Mouse (Mus musculus) gastrocnemius, adult 8-10 months (tissue): Measurements from ENCODE around the gene Grn. TPM values are rescaled to one million over a fixed set of nuclear protein-coding genes. Genes with fewer than 3 reads are reported as not detected.

Experiments
- DNase-seq, 2 experiments: peaks; one replicate each; pipeline ENCODE4 v3.0.0; 2022; ENCODE audit warnings: low spot score in 2 of 2
- total RNA-seq, 4 experiments: library from RNA; stranded (reverse); gene quantifications; 2 replicates each; pipeline ENCODE4 v1.2.4; 2022

Gene Grn
- total RNA-seq, 4 experiments from 2014 or later = 12.2 to 21.8 (median 17.0) TPM

DNA sequence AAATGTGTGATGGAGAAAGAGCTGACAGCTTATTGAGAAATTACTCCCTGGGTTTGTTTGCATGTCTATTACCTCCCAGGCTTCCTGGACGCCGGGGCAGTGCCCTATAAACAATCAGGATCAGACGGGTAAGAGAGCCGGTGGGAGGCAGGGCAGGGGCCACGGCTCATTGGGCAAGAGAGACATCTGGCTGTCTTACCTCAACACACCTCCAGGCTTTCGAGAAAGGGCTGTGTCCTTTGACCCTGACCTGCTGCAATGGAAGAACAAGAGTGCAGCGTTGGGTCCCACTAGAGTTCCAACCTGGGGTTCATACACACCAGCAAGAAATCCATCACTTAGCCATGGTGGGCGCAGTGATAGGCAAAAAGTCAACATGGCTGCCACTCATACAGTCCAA, 8.6 kb upstream of the Grn start:
- DNase-seq = no peak

DNA sequence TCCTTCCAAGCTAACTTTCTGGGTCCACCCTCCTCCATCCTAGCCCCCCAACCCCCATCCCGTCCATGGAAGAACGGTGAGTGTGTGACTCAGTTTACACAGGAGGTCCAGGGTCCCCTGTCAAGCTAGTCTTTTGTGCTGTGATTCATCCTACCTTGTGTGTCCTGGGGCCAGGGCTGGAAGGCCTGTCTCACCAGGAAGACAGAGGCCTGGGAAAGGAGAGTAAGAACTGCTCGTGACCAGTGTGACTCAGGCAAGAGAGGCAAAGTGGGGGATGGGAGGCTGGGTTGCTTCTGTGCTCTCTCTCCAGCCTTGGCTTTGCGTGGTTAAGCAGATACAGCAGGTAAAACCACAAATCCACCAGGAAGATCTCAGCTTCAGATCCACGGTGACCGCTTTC, 5.4 kb upstream of the Grn start:
- no peak for DNase-seq

DNA sequence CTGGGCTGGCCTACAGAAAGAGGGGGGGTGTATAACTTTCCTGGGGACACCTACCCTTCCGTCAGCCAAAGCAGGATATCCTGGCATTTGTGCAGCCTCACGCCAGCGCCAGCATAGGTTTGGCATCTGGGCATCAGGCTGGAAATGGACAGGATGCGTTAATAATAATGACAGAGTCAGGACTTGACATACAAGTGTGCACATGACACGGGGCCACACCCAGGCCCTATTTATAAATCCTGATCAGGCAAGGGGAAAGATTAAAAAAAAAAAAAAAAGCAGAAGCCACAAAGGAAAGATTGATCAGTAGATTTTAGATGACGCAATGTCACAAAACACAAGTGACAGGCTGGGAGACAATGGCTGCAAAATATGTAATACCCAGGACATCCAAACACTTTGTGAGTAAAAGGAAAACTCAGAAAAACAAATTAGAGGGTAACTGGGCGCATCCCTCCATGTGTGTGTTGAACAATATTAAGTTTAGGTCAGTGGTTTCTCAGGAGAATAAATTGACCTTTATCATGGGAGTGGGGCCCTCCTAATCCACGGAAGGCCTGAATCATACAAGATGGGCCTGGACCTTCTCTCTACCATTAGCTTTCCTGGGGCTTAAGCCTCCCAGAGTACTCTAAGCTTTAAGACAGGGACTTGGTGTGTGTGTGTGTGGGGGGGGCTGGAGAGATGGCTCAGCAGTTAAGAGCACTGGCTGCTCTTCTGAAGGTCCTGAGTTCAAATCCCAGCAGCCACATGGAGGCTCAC, 4.4 kb upstream of the Grn start:
- DNase-seq = no peak

DNA sequence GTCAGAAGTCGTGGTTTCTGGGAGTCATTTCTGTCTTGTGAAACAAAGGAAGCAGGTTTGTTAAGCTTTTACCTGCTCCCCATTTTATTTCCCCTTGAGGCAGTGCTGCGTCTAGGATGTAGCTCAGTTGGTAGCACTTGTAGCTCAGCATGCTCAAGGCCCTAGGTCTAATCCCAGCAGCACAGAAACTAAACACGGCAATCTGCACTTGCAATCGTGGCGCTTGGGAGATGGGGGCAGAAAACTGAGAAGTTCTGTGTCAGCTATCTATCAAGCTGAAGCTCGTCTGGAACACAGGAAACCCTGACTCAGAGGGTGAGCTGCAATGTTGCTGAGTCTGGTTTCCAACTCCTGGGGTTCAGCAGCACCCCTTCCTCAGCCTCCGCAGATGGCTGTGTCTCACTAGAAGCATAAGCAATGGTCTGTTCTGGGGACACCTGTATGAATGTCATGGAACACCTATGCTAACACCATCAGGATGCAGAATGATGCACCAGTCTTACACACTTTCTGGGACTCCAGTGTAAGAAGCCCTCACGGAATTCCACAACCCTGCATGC, 1.1 kb upstream of the Grn start:
- no peak for DNase-seq

DNA sequence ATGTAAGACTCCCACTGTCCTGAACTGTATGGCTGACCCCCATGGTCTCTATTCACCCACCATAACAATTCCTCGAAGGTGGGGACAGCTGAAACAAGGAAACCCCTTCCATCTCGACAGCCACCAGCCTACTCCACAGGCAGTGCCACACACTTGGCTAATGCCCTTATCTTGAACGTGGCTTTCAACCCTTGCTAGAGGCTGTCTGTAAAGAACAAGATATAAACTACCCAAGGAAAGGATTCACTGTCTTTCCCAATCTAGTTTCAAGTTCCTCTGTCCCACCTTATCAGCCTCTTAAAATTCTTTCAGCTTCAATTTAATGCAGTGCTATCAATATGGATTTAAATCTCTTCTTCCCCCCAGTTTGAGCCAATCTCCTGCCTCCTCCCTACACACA, 564 bp upstream of the Grn start:
- no peak for DNase-seq

DNA sequence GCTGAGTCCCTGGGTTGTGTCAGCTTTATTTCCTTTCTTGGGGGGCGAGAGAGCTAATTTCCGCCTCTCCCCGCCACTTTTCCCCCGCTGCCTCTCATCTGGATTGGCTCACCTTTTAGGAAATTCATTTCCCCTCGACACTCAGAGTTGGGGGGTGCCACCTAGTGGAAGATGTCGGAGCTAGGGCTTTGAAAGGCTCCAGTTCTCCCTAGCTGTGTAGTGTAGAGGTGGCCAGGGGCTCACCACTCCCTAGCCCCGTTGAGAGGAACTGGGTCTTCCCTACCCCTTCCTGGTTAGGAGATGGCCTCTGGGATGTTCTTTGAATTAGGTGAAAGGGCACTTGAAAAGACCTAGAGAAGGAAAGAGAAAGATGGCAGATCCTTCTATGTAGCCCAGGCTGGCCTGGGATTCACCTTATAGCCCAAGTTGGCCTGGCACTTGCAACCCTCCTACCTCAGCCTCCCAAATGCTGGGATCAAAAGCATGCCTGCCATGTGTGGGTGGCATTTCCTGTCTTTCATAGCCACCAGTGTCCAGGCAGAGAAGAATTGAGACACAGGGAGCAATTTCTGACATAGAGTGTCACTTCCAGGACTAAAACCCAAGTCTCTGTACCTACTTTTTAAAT, 1.0 kb downstream of the Grn start:
- DNase-seq = peak; percentile 64 to 76

DNA sequence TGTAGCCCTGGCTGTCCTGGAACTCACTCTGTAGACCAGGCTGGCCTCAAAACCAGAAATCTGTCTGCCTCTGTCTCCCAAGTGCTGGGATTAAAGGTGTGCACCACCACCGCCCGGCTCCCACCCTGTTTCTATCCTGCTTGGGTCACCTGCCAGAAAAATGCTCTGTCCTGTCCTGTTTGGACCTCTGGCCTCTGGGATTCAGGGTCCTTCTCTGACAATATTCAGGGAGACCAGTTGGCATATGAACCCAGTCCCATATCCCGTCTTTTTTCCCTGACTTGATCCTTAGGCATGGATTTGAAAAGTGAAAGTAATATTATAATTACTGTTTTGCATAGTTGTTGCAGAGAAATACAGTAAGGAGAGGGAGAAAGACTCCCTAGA, 1.6 kb downstream of the Grn start:
- DNase-seq = no peak

DNA sequence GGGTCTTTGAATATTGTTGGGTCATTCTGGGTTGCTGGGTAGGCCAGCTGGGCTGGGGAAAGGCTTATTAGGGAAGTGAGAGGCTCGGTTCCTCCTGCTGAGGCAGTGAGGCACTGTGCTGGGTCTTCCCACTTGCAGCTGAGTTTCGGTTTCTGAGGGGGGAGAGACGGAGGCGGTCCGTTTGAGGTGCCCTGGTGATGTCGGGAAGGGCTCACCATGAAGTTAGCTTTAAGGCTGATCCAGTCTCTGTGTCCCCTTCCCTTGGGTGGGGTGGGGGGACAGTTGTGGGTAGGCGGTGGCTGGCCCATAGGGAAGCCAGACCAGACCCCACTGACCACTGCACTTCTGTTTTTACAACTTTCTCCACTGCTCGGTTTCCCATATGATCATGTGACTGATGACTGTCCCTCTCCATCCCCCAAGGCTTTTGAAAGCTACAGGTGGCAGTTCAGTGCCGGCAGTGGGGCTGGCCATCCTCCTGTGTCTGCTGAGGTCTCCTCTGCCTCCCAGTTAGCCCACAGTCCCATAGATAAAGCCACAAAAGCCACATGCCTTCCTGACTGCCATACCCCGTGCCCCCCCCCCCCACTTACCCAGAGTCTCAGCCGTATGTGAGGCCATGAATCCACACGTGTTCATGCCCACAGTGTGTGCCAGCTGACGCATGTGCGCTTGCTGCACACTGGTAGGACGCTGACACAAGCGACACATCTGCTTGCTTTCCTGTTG, 2.2 kb downstream of the Grn start:
- no peak for DNase-seq

DNA sequence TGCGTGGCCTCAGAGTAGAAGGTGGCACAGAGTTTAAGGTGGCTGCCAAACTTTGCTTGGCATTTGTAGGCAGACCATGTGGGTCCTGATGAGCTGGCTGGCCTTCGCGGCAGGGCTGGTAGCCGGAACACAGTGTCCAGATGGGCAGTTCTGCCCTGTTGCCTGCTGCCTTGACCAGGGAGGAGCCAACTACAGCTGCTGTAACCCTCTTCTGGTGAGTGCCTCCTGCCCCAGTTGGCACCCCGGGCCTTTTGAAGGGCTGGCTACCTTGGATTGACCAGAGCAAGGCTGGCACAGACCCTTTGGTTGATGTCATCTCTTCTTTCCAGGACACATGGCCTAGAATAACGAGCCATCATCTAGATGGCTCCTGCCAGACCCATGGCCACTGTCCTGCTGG, 2.8 kb downstream of the Grn start:
- DNase-seq = peak; percentile 81 to 87

DNA sequence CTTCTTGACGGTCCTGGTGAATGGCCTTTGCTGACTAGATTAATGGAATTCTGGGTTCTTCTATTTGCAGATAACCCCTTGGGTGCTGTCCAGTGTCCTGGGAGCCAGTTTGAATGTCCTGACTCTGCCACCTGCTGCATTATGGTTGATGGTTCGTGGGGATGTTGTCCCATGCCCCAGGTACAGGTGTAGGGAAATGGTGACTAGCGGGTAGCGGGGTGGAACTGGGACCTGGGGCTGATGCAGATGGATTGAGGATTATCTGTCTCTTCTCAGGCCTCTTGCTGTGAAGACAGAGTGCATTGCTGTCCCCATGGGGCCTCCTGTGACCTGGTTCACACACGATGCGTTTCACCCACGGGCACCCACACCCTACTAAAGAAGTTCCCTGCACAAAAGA, 3.8 kb downstream of the Grn start:
- no peak for DNase-seq

DNA sequence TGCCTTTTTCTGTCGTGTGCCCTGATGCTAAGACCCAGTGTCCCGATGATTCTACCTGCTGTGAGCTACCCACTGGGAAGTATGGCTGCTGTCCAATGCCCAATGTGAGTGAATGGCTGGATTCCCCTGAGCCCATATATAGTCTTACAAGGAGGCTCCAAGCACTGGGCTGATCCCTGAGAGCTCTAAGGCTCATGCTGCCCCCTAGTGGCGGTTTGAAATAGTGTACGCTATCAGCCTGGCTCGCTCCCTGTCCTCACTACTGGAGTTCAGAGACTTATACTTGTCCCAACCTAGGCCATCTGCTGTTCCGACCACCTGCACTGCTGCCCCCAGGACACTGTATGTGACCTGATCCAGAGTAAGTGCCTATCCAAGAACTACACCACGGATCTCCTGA, 4.3 kb downstream of the Grn start:
- peak; percentile 76 for DNase-seq

DNA sequence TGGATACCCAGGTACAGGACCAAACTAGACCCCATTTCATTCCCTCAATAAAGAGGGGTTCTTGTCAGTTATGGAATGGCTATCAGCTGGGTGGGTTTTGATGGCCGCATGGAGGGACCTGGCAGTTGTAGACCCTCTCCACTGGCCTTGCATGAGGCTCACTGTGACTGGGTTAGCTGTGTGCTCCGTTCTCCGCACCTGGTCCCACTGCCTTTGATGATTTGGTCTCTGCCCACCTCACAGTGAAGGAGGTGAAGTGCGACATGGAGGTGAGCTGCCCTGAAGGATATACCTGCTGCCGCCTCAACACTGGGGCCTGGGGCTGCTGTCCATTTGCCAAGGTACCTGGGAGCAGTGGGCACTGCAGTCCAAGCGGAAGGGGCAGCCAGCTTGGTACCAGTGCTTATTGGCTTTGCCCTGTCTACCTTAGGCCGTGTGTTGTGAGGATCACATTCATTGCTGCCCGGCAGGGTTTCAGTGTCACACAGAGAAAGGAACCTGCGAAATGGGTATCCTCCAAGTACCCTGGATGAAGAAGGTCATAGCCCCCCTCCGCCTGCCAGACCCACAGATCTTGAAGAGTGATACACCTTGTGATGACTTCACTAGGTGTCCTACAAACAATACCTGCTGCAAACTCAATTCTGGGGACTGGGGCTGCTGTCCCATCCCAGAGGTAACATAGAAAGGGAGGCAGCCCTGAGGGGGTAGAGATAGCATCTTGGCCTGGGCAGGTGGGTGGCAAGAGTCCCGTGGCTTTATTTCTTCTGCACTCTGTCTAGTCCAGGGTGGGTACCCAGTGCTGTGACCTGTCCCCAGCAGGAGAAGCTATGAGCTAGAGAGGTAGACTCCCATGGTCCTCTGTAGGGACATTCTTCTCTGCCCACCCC, 4.9 kb downstream of the Grn start:
- DNase-seq = no peak

DNA sequence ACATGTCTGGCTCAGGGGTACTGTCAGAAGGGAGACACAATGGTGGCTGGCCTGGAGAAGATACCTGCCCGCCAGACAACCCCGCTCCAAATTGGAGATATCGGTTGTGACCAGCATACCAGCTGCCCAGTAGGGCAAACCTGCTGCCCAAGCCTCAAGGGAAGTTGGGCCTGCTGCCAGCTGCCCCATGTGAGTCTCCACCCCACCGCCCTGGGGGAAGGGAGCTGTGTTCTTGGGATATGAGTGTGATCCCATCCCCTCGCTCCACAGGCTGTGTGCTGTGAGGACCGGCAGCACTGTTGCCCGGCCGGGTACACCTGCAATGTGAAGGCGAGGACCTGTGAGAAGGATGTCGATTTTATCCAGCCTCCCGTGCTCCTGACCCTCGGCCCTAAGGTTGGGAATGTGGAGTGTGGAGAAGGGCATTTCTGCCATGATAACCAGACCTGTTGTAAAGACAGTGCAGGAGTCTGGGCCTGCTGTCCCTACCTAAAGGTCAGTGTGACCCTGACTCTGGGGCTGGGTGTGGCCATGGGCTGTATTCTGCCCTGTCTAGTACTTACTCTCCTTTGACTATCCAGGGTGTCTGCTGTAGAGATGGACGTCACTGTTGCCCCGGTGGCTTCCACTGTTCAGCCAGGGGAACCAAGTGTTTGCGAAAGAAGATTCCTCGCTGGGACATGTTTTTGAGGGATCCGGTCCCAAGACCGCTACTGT, 5.8 kb downstream of the Grn start:
- no peak for DNase-seq

DNA sequence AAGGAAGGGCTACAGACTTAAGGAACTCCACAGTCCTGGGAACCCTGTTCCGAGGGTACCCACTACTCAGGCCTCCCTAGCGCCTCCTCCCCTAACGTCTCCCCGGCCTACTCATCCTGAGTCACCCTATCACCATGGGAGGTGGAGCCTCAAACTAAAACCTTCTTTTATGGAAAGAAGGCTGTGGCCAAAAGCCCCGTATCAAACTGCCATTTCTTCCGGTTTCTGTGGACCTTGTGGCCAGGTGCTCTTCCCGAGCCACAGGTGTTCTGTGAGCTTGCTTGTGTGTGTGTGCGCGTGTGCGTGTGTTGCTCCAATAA, 6.3 kb downstream of the Grn start:
- no peak for DNase-seq

DNA sequence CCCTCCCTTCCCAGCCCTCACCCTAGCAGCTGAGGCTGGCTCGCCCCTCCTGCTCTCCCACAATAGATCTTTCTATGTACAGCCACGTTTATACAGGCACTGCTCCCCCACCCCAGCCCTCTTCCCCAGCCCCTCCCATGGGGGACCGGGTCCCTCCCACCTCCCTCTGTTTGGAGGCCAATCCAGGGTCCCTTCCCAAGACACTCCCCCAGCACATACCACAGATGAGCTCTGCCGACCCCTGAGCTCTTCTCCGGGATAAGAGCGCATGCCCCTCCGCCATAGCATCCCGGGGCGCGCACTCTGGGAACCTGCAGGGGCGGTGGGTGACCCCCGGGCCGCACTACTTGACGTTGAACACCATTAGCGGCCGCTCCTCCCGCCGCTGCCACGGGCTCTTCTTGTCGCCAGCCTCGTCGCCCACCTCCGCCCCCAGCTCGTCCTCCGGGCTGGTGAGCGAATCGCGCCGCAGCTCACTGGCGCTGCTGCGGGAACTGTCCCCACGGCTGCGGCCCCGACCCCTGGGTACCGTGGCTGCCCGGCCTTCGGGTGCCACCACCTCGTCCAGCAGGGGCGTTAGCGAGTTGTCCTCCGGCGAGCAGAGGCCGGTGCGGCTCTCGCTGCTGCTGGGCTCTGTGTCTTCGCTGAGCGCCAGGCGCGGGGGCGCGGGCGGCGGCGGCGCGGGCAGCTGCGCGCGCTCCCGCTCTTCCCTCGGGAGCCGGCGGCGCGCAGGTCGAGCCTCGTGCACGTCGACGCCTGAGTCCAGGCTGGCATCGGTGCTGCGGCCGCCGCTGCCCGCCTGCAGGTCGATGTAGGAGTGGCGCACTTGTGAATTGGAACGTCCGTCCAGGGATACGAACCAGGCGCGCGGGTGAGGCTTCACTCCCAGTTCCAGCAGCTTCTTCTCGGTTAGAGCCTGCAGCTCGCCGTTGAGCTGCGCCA, 7.3 kb downstream of the Grn start:
- DNase-seq = peak; percentile 40 to 58

DNA sequence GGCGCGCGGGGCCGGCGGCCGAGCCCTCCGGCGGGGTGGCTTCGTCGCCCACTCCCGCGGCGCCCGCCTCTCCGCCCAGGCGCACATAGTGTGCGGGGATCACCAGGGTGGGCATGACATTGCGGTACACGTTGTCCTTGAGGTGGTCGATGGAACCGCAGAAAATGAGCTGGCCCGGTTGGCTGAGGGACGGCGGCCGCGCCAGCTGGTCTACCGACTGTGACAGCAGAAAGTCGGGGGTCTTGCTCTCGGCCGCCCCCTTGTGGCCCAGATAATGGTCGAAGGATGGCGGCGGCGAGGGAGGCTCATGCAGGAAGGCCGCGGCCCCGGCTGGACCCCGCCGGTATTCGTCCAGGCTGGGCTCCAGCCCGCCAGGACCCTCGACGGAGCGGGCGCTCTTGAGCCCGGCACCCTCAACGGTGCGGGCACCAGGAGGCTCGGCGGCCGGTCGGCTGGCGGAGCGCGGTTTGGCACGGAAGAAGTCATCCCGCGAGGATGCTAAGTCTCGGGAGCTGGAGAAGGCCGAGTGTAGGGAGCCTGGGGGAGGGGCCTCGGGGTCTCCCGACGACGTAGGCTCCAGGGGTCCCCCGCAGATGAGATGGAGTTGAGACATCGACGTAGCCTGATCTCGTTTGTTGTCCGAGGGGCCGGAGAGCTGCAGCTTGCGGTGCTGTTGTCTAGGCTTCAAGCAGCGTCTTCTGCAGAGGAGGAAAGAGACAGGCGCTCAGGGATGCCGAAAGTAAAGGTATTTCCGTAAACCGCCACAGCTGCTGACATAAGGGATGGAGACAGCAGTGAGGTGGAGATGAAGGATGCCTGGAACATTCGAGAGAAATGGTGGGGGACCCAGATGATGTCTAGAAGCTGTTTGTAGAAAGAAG, 8.3 kb downstream of the Grn start:
- peak; percentile 70 to 75 for DNase-seq

DNA sequence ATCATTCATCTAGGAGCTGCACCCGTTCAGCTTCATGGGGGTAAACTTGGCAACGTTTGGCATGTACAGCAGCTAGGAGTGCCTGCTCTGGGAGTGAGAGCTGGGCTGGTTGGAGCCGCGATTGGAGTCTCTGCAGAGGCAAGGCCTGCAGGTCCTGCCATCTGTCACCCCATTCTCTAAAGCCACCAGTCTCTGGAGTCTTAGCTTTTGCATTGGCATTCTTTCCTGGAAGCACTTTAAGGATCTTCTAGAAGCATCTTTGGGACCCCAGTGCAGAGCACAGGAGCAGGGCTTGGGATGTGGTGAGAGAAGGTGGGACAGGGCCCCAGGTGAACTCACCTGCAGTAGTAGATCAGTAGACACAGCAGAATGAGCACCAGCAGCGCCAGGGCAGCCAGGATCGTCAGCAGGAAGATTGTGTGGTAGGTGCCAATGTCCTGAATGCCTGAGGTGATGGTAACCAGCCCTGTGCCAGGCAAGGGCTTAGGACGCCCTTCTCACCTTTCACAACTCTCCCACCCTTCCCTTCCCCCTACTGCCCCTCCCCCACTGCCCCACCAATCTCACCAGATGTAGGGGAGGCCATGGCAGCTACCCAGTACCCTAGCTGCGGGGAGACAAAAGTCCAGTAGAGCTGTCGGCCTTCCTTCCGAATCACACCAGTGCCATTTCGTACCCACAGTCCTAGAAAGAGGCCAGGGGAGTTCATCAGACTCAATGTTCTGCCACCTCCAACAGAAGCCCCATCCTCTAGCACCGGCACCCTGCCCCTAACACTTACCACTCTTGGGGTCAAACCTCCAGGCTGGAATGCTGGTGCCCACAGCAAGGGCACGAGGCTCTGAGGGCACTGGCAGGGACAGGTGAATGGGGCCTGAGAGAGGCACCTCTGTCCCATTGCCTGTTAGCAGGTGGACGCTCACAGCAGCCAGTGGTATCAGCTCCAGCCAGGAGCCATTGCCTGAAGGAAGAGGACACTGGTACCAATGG, 9.3 kb downstream of the Grn start:
- no peak for DNase-seq
